Mouse (Mus musculus) right cerebral cortex, postnatal 10 days (tissue): ENCODE measurements at regions not wholly inside any gene's neighbourhood (a gene's known extent, or its start where the extent isn't known, plus 50 kb on each side); places are given as distances from the start of the nearest gene placed in this dataset.

Experiments
- DNase-seq, 2 experiments: peaks; one replicate each; pipeline ENCODE4 v3.0.0; 2021; ENCODE audit warnings: low spot score in 2 of 2

DNA sequence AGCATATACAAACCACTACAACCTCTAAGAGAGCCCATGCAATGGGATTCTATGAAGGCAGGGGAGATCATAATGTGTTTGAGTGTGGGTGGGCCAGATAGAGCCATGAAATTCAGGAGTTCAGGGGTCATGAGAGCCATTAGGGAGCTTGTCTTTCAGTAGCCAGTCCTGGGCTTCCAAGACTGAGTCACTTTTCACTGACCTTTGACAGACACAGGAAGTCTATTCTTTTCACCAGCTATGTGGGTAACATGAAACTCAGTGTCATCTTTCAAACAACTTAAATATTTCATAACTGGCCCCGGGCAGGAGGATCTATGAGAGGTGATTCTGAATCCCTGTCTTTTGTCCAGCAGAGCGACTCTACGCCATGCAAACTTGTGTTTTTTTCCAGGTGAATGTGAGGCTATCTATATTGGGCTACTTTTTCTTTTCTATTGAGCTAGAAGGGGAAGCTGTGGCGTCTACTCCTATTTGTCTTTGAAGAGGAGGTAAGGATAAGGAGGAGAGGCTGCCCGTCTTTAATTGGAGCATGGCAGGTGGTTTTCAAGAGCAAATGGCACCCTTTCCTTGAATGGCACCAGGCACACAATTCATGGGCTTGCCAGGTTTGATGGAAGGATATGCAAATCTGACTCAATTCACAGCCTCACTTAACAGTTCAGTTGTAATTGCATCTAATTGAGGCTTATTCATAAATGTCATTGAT lies 95.6 kb upstream of the Chd2 start:
- DNase-seq = no peak

DNA sequence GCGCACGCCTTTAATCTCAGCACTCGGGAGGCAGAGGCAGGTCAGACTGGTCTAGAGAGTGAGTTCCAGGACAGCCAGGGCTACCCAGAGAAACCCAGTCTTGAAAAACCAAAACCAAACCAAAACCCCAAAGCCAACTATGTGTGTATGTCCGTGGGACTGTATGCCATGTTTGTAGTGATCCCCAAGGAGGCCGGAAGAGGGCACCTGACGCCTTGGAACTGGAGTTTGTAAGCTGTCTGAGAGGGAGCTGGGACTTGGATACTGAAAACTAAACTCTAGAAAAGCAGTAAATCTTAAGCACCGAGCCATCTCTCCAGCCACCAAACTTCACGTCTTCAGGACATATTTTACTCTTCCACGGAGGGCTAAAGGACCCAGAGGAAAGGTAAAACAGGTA lies 93.8 kb upstream of the Chd2 start:
- no peak for DNase-seq

DNA sequence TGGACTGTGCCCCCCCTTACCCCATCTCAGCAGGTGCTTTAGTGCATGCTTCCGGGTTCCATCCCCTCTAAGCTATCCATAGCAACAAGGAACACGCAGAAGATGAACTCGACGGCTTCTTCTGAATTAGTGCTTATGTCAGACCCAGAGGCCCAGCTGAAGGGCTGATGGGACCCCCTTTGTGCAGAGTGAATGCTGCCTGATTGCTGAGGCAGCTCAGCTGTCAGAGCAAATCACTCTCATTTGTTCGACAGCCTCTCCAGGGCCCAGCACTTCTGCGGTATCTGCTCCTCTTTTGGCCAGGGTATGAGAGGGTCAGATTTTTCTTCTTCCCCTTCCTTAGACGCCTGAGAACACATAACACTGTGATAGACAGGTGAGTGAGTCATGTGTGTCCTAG lies 89.2 kb upstream of the Chd2 start:
- DNase-seq = no peak

DNA sequence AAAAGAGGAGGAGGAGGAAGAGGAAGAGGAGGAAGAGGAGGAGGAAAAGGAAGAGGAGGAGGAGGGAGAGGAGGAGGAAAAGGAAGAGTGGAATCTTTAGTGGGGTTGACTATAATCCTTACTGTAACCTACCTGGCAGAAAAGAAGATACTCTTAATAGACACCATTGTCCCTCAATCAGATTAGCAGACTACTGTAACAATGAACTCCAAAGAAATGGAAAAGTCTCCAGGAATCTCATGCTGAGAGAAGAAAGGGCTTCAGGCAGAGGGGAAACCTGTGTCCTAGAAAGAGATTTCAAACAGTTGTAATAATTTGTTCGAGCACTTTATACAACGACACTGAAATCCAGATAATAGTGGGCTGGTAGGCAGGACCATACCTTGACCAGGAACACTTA lies 87.6 kb upstream of the Chd2 start:
- DNase-seq = no peak

DNA sequence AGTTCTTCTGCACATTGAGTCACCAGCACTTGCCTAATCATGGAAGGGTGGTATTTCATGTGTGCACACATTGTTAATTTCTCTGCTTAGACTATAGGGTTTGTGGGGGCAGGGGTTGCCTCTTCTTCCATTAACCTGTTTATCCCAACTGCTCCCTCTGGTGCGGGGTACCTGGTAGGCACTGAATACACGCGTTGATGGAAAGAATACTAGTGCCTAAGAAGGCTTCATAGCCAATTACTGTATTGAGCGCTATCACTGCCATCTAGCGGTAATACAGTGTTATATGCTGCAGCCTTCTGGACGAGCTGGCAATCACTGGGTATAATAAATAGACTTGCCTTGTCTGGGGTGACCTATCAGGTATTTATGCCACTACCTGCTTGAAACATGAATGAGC lies 86.4 kb upstream of the Chd2 start:
- peak; percentile 77 to 81 for DNase-seq

DNA sequence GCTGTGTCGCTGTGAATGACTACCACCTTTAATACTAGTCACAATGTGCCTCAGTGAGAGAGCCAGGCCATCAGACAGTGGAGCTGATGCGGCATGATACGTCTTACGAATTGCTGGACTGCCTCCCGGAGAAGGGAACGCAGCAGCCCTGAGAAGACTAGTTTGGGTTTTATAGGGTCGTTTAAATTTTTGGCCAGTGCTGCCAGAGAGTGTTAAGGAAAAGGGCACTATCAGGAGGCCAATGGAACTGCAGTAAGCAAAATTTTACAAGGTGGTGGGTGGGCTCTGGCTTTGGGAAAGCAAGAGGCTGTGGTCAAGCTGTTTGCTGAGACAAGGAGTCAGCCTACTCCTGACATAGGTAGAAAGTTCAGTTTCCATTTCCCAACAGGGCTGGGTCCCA lies 84.7 kb upstream of the Chd2 start:
- no peak for DNase-seq

DNA sequence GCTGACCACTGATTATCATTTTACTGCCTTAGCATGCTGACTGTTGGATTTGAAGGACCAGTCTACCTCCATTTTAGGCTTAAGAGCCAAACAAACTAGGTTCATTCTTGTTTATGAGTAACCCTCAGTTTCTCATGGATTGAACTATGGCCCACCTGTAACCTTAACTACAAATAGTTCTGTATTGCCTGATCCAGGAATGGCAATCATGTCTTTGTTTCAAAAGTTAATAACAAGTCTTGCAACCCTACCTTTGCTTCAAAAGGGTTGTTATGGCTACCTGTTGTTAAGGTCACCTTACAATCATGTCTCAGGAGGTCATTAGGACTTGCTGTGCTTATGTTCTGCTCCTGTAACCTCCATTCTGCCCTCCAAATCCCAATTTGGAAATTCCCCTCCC lies 84.0 kb upstream of the Chd2 start:
- DNase-seq = no peak

DNA sequence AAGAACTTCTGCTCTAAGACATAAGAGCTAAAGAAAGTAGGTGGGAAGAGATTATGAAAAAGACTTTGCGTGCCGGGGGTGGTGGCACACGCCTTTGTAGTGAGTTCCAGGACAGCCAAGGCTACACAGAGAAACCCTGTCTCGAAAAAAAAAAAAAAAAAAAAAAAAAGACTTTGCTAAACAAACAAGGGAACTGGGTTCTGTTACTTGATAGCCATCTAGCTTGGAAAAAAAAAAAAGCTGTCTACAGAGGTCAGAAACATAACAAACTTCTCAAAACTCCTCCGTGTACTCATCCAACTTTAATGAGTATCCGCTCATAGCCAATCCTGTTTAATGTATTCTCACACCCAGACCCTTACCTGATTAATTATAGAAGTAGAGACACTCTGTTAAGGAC lies 83.4 kb upstream of the Chd2 start:
- no peak for DNase-seq

DNA sequence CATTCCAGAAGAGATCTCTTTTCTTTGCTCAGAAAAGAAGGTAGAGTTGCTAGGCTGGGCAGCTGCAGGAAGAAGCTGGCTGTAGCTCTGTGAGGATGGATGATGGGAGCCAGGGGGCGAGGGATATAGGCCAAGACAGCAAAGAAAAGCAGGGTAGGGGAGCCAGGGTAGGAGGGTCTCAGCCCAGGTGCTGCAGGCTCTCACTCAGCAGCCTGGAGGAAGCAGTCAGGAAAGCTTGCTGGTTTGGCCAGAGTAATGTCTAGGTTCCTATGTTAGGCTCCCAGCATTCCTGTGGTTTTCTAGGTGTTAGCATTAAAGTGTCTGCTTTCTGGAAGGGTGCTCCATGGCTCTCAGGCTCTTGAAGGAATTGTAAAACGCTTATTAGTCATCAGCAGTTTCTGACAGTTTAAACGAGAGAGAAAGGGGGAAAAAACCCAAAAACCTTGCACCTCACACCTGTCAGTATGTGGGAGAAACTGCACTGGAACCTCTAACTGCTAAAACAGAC lies 82.5 kb upstream of the Chd2 start:
- no peak for DNase-seq

DNA sequence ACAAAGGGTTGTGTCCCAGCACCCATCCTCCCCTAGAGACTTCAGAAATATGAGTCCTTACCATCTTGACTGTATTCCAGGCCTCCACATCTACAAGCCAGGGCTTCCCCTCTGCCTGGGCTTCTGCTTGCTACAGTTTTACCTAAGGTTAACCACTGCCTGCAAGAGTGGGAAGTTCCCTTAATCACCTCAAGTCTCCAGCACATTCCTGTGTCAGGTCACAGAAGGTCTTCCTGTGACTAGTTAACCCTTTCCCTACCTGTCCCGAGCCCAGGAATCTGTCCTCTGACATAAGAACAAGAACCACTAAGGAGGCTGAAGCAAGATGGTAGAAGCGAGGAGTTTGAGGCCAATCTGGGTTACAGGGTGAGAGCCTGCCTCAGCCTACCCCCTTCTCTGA lies 80.8 kb upstream of the Chd2 start:
- no peak for DNase-seq

DNA sequence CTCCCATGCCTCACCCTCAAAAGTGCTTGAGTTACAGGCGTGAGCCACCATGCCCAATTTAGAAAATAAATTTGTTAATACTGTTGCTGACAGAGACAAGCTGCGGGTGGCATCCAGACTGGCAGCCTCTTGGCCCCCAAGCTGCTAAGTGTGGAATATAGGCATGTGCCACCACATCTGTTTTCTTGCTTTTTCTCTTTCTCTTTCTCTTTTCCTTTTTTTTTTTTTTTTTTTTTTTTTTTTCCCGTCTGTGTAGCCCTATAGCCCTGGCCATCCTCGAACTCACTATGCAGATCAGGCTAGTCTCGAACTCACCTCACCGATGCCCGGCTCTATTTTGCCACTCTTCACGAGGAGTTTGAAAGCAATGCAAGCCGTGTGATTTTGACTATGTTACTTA lies 78.7 kb upstream of the Chd2 start:
- DNase-seq = no peak

DNA sequence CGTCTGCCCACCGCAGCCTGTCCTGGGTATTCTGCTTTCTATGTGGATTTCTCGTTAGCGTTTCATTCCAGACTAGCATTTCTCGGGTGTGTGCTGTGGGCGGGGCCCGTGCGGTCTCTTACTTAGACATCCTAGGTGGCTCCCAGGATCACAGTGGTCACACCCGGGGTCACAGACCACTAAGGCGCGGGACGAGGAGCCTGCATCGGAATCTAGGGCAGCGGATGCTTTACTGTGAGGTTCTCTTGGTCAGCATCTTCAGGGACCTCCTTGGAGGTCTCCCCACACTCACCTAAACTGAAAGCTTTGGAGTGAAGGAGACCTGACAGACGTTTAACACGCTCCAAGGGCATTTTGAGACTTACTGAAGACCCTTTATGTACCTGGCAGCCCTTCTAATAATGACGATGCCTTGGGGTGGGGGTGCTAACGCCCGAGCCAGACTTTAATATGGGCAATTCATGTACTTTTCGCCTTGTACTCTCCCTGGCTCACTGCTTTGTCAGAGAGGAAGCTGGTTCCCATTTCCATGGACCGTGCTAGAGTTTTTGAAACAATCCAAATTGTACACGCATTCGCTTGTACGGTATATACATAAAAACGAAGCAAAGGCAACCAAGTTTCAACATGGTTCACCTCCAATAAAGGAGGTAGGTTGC lies 77.3 kb upstream of the Chd2 start:
- DNase-seq = no peak

DNA sequence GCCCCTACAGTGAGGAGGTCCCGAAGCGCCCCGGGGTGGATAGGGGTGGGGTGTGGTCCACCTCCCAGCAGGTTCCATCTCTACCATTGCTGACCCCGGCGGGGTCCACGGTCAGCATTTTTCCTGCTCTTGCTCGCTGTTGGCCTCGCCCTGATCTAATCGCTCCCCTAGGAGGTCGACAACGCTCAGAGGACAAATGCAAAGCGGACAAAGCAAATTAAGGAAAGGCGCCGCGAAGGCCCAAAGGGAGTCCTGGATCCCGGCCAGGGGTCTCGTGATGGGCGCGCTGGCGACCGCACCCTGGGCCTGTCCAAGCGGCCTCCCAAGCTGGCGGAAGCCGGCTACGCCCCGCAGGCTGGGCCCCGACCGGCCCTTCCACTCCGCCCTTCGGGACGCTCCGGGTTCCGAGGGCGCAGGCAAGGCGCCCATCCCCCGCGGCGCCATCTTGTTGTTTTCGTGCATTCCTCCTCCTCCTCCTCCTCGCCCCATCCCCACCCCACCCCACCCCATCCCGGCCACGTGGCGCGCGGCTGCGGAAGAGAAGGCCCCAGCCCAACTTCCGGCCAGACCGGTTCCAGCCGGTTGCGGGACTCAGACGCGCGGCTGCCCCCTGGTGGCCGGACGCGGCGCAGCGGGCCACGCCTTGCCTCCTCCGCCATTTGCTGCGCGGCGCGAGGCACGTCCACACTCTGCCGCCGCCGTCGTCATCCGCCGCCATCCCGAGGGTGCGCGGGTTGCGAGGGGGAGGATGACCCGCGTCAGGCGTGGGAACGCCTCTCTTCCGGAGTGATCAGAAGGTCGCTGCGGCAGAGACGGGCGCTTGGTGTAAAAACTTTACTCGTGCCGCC lies 76.5 kb upstream of the Chd2 start:
- DNase-seq = peak; percentile 97 to 98

DNA sequence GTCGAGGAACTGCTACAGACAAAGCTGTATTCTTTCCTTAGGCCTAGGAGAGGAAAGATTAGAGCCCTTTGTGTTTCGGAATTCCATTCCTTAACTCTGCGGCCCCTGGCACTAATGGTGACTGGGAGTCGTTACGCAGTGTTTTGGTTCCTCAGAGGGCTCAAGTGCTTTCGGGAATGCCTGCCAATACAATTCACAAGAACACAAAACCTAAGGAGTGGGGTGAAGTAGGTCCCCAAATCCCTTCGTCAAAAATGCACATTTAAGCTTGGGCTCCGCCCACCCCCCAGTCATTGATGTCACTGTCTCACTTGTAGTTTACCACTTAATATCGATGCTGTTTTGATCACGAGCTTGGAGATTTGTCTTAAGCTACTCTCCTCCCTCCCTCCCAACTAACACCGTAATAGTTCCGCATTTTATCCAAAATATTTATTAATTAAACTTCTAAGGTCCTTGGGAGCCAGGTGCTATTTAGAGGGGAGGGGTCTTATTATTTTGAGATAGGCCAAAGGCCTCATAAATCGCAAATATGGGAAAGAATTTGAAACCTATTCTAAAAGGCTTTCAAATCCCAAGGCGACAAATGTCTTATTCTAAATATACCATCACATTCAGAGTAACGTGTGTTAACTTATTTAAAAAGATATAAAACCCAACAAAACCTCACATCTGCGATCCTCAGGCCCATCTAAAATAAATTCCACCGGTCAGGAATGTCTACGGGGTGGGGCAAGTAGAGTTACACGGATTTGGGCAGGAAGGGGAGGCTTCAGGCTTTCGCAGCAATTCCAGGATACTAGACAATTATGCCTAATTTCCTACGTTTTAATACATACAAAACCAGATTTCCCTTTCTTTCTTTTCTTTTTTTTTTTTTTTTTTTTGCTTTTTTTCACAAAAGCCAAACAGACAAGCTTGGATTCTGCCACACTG lies 75.6 kb upstream of the Chd2 start:
- peak; percentile 47 to 70 for DNase-seq

DNA sequence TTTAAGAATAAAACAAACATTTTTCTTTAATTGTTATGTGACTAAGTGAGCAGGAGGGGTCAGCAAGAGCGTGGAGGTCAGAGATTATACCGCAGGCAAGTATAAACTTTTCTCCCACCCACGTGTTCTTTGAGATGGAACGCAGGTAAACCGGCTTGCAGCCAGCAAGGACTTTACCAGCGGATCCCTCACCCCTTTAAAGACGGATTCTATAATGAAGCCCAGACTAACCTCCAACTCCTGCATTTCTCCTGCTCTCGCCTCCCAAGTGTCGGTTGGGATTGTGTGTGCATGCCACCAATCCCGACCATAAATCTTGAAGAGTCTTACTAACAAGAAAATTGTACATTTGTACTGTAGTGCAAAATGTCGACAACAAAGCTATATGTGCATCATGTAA lies 74.4 kb upstream of the Chd2 start:
- no peak for DNase-seq

DNA sequence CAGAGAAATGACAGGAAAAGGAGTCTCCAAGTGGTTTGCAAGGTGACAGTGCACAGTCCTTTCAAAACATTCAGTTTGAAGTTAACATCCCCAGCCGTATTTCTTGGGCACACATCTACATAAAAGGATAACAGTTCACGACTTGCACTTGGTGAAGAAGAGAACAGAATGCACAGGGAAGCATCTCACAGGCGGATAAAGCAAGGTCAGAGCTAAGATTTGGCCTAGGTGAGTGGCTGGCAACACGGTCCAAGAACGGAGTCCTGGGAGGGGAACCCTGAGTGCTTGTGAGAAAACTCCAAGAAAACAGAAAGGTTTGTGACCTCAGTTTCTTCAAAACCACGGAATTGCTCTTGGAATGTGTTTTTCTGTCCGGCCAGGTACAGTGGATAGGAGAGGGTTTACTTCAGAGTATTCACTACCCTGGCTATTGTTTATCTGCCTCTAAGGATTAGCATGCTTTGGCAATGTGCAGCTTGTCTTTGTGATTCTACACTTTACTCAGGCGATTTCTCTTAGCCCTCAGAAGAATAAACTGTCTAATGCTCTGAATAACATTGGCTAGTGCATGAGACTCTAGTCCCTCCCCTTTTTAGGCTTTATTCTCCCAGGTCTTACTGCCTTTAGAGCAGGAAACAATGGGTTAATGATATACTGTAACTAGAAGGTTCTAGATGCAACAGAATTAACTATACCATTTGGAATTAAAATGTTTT lies 73.4 kb upstream of the Chd2 start:
- DNase-seq = no peak

DNA sequence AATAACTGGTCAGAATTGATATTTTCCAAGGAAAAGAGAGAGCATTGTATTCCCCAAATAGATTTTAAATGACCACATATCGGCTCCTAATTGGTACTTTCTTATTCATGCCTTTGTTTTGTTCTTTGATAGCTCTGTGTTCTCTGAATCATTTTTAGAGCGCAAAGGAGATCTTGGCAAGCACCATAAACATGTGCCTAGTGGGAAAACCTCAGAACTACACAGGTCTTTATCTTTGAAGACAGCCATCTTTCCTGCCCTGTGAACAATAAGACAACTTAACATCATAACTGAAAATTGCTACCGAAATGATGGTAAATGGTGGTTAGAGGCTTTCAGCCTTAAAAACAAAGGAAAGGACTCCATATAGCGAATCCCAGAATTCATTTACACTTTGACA lies 72.7 kb upstream of the Chd2 start:
- no peak for DNase-seq

DNA sequence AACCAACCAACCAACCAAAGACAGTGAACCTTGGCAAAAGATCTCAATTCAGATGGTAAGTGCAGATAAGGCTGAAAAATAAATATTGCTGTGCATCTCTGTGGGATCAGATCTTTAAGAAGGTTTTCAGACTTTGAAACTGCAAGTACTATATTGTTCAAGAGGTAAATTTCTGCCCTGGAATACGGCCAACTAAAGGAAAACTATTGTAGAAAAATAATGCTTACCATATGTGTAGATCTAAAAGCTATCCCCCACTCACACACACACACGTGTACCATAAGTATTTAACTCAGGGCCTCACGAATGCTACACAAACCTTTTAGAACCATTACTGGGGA lies 71.1 kb upstream of the Chd2 start:
- no peak for DNase-seq

DNA sequence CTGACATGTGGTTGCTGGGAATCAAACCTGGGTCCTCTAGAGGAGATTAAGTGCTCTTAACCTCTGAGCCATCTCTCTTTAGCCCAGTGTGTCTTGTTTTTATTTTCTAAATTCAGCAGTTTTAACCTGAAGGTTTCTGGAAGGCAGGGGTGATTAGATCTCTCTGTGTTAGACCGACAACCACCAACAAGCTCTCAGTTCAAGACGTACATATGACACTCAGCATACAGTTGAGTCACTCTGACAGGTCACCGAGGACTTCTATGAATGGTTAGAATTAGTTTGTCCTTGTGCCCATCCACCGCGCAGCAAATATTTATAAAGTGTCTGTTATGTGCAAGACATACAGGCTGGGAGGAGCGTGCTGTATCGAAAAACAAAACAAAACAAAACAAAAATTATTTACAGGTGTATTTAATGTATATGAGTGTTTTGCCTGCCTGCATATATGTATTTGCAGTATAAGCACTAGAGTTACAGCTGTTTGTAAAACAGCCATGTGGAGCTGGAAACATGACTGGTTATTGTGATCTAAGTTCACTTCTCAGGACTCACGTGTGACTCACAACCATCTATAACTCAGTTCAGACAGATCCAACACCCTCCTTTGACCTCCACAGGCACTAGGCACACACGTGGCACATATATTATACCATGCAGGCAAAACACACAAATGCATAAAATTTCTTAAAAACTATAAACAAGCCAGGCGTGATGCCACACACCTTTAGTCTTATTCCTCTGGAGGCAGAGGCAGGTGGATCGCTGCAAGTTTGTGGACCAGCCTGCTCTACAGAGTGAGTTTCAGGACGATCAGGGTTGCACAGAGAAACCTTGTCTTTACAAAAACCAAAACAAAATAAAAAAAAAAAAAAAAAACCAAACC lies 70.5 kb upstream of the Chd2 start:
- DNase-seq = no peak

DNA sequence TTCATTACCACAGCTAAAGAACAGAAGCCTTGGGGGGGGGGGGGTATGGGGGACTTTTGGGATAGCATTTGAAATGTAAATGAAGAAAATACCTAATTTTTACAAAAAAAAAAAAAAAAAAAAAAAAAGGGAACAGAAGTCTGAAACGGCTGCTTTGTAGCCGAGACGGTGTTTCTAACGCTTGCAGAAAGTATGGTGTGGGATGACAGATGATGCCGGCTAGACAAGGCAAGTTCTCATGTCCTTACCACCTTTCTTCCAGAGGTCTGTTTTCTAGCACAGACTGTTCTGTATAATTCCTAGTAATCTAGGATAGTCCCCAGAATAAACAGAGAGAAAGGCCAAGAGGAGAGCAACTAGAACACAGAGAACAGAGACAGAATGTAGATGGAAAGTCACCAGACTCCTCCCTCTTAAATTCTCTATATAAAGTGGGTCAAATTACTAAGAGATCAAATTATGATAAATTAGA lies 67.2 kb upstream of the Chd2 start:
- DNase-seq = no peak
